In genomic region chr13:40469162-40469561, GRCm38 (mm10) we compare ENCODE assay signal across 12 mouse cellular contexts.
"Had no signal": no experiment of that assay in that cellular context is flagged by ENCODE, and none has a peak within 500 bp of the region (broad histone marks: within the 10 kb centered on the region; RNA-seq: fewer than 3 reads in every experiment).

No protein-coding gene starts in this region.

- DNase-seq: retina, postnatal 1 day; right cerebral cortex, adult 18-20 months; right cerebral cortex, postnatal 14 days; right cerebral cortex, postnatal 25 days; right cerebral cortex, postnatal 4 days; spleen, adult 18-20 months; thymus, adult 18-20 months; thymus, adult 2 months; thymus, postnatal 14 days; thymus, postnatal 25 days; thymus, postnatal 36 days; thymus, postnatal 4 days had no signal
